Mouse (Mus musculus) forelimb bud, embryonic 11.5 days (tissue): ENCODE measurements at regions not wholly inside any gene's neighbourhood (a gene's known extent, or its start where the extent isn't known, plus 50 kb on each side); places are given as distances from the start of the nearest gene placed in this dataset.
A peak's percentile ranks its signal among the peaks of the same experiment; 100 is the strongest.

Experiments used
- DNase-seq: peaks from one replicate; pipeline ENCODE4 v3.0.0-alpha.2; 2012; ENCODE audit warnings: low read depth, low spot score

DNA sequence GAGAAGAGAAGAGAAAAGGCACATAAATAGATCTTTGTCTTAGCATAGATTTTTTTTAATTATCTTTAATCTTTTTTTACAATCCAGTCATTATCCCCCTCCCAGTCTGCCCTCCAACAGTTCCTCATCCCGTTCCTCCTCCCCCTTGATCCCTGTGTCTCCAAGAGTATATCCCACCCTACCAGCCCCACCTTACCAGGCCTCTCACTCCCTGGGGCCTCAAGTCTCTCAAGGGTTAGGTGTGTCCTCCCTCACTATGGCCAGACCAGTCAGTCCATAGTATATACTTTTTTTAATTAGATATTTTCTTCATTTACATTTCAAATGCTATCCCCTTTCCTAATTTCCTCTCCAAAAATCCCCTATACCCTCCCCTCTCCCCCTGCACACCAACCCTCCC is 475.1 kb downstream of the Rps29 start:
- DNase-seq: no peak

DNA sequence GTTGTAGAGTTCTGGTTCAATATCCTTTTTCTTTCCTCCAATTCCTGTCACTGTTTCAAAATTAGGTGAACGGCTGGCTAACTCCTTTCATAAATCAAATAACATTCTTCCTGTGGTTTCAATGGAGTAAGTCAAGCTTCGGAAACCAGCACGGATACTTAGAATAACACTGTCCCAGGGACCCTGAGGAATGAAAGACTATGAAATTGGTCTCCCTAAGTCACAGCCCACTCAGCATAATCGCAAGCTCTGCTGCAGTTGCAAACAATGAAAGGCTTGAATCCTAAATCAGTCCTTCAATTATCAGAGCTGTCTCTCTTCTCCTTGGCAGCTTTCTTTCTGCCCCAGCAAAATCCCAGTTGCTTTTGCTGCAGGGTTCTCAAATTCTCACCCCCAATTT is 475.8 kb downstream of the Rps29 start:
- DNase-seq: no peak

DNA sequence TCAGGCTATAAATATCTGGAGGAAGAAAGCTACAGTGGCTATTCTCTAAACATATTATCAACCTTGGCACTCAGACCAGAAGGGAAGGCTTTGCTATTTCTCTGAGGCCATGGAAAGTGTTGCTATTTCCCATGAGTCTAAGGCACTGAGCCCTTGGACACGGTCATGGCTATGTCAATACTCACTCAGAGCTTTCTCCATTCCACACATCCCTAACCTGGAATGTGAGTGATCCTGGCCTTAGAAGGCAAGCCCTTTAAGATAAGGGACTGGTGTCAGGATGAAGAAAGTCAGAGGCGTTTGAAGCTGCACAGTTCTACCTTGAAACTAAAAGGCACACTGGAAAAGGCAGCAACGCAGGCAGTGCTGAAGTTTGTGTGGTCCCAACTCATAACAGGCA is 478.3 kb downstream of the Rps29 start:
- DNase-seq: no peak

DNA sequence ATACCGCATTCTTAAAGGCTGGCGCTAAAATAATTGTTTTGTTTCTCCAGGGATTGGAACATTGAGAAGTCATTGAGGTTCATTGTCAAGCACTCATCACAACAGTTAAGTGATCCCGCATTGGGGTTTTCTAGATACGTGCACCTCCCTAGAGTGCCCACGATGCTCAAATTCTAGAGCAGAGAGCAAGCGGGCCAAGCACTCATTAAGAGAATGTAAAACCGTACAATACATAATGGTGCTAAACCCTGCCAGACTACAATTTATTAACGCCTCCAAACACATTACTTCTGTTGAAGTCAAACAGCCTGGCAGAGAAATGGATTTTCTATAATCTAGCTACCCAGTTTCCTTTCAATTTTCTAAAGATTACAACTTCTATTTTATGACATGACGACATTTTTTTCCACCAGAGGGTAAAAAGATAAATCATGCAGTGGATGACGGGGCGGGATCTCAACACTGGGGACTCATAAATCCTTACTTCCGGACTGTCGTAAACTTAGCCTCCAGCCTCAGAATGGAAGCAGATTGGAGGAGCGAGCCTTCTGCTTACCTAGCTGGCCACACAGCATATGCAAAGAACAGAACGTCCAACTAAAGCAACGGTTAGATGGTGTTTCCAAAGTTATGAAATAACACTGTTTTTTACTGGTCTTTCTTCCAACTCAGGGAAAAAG is 482.8 kb downstream of the Rps29 start:
- peak; percentile 36 for DNase-seq

DNA sequence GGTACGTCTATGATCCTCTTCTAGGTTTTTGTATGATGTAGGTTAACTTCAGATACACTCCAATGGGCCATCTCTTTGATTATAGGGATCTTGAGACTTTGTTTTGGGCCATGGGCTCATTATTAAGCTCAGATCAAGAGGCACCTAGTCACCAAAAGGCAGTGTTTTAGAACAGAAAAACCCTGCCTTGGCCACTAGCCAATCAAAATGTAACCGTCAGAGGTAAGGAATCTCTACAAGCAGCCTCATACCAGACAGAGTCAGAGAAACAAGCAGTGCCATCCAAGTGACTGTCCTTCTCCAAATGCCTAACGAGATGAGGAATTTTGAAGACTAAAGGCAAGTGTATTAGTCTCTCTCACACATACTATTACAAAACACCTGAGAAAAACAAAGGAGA is 487.0 kb downstream of the Rps29 start:
- no peak for DNase-seq

DNA sequence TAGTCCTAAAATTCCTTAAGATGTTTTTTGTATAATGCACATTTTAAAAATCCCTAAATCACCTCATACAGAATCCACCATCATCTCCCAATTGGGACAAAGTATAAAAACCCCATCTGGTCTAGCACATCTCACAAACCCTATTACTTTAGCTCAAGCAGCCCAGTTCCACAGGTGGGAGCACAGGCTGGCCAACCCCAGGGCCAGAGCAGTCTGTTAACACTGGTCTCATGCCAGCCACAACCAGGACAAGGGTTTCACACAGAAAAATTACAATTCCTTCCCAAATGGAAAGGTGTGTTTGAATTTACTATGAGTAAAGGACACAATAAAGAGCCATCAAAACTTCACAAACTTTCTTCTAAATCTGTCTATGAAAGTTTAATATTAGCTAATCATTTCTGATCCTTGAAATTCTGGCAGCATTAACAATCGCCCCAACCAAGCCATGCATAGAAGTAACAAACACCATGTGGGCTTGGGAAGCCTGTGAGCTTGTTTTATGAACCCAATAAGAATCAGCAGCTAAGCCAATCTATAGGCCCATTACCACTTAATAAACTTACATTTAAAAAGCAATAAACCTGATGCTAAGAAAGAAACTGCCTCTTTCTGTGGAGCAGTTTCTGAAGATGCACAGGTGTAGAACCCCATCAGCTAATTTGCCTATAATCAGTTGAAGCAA is 512.9 kb downstream of the Rps29 start:
- no peak for DNase-seq

DNA sequence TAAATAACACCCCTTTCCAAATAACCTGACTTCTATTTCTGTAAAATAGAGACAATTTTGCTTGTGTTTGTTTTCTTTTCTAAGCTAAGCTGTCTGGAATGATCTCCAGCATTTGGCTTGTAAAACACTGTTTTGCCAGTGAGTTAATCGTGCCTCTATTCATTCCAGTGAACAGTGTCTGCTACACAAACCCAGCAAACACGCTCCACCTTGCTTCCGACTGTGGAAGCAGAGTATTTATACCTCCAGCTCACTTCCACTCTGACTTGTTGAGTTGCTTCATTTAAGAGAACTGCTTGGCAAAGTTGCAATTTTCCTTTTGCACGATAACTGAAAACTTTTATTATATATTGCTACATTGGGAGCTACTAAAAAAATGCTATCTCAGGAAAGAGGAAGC is 515.3 kb downstream of the Rps29 start:
- DNase-seq: no peak

DNA sequence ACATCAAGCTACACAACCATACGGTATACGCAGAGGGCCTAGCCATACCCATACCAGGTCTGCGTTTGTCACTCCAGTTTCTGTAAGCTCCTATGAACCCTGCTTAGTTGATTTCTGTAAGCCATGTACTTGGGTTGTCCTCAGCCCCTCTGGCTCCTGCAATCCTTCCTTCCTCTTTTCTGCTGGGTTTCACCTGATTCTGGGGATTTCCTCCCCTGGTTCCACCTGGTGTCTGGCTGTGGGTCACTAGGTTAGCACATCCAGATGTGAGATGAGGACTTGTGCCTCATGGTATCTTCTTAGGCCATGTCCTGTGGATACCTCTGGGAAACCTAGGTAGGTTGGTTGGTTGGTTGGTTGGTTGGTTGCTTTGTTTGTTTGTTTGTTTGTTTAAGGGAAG is 526.5 kb downstream of the Rps29 start:
- no peak for DNase-seq

DNA sequence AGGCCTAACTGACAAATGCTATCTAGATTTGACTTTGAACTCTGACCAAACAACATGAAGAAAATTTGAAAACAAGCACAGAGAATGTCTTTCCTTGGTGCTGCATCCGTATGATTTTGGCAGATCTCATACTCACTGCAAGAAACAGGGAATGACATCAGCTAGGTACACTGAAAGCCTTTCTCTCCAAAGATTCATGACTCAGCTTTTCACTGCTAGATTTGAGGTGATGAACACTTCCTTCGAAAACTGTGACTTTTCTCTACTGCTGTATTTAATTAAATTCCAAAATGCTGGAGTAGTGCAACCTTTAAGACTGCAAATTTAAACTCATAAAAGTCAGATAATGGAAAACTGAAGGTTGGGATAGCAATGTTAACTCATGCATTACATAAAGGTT is 540.6 kb downstream of the Rps29 start:
- no peak for DNase-seq

DNA sequence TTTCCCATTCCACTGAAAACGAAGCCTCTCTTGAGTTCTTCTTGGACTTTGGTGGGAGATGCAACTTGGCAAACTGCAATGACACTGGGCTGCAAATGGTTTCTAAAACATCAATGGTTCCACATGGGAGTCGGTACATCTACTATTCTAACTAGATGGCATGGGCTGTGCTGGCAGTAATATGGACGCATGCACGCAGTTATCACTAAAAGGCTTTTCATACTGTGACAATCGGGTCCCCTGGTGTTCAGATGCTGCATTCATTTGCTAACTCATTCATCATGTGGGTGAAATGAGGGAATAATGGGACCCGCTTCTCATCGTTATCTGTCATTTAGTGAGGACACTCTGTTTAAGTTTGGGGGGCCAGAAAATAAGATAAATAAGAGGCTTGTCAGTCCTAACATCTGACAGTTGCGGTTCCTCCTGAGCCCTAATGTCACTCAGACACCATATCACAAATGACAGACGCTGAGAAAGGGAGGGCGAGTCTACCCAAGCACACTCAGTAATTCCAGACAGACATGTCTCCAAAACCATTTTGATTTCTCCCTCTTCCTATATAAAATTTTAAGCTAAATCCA is 553.5 kb downstream of the Rps29 start:
- DNase-seq: no peak

DNA sequence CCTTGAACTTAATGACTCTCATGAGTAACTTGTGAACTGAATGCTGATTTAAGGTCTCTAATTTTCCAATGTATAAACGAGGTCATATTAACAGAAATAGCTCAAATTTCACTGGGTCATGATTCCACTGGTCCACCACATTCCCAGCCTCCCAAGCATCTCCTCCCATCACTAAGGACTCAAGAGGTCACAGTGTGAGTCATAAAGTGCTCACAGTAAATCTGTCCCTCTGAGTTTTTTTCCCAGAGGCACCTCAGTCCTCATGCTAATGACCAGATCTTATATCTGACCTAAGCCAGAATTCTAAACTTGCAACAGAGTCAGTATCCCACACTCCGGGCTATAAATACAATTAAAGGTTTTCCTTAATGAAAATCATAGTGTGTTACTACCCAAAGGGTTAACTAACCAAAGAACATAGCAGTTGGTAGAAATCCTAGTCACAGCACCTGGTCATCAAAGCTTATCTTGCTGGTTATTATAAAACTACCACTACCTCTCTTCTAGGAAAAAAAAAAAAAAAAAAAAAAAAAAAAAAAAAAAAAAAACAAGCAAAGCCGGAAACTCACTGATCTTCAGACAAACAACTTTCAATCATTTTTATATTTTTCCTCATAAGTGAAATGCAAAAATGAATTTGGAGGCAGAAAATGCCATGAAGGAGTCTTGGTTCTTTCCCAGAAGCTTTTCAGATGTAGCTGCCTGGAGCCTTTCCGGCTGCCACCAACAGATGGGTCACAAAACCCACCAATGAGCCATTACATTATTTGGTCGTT is 554.3 kb downstream of the Rps29 start:
- DNase-seq: no peak

DNA sequence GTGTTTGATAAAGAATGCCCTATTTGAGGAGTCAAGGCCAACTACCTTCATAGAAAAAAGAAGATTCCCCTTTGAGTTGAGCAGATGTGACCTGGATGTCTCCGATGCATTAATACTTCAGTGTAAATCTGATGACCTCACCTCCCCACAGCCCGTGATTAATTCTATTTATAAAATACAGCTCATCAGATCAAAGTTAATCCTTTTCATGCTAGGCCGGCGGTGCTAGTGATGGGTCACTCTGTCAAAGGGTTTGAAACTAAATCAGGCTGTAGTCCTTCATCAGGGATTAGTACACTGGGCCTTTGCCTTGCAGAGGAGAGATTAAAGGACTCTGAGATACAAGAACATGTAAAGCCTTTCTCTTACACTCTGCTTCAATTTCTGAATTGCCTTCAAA is 556.3 kb downstream of the Rps29 start:
- no peak for DNase-seq

DNA sequence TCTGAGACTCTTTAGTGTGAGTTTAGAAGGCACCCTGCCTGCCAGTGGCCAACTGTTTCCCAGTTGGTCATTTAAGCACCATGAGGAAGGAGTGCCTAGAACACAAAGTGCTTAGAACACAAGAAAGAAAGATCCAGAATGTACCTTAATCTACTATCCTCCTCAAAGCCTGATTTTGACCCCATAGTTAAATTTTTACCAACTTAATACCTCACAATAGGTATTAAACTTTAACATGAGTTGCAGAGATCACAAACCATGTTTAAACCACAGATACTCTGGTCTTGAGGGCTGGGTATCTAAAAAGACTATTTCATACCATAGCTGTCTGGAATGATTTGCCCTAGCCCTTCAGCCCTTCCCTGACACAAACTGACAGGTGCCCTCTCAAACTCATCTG is 557.6 kb downstream of the Rps29 start:
- DNase-seq: no peak

DNA sequence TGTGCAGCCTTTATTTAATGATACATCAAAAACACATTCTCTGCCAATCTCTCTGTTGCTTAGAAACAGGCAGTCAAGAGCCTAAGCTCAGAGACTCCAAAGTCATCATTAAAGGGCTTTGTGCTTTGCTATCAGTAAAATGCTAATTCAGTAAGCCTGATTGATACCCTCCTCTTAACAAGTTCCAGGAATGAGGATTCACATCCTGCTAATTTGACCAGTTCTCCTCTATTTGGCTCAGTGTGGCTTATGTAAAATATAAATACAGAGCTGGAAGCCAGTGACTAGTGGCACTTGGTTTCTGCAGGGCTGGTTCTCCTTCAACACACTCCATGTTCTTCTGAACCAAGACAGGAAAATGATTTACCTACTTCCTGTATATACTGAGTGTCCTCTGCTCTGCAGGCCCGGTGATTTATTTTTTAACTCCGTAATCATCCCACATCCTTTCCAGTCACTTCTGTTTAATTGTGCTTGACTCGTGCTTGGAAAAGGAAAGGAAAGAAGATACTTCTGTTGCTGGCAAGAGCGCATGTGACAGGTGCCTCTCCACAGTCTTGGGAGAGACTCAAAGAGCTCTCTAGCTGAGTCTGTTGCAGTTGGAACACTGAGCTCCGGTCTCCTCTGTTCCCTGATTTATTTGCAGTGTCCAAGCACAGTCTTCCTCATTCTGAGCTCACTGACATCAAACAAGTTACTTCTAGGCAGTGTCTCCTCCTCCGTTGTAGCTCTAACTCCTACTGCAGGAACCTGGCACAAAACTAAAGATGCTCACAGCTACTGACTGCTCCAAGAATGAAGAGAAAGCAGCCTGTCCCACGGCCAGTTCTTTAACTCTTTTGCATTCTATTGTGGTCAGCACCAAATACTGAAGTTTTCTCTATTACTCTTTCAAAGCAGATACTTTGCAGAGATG is 559.0 kb downstream of the Rps29 start:
- no peak for DNase-seq

DNA sequence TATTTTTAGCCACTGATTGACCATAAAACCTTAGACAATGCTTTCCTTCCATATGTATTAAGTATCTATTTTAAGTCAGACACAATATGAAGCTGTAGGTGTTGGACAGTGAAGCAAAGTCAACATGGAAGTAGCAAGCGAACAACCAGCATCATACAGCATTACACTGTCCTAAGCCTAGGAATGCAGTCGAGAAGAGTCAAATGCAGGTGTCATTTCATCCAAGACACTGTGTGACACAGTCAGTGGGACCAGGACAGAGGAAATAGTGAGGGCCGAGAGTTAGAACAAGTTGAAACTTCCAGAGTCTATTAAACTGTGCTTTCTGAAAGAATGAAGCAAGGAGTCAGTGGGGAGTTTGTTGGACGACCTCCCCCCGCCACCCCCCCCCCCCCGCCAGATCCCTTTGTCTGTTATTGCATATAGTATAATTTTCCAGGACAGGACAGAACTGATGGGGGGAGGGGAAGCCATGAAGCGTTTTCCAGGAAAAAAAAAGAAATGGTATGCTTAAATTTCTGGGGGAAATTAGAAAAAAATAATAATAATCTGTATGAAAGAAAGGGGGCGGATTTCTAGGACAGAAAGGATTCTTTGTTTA is 559.9 kb downstream of the Rps29 start:
- no peak for DNase-seq

DNA sequence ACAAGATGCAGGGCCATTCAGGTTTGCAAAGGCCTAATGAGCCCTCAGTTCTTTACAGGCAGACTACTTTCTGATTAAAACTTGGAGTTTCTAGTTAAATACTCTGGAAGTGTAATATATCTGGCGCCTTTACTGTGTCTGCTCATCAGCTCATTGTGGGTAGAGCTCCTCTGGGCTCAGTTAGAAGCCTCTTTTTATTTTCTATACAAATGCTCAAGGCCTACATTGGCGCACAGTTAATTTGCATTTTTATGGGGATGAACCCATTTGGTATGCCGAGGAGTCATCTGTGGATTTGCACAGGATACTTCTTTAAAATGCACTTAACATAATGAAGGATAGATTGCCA is 573.5 kb downstream of the Rps29 start:
- no peak for DNase-seq

DNA sequence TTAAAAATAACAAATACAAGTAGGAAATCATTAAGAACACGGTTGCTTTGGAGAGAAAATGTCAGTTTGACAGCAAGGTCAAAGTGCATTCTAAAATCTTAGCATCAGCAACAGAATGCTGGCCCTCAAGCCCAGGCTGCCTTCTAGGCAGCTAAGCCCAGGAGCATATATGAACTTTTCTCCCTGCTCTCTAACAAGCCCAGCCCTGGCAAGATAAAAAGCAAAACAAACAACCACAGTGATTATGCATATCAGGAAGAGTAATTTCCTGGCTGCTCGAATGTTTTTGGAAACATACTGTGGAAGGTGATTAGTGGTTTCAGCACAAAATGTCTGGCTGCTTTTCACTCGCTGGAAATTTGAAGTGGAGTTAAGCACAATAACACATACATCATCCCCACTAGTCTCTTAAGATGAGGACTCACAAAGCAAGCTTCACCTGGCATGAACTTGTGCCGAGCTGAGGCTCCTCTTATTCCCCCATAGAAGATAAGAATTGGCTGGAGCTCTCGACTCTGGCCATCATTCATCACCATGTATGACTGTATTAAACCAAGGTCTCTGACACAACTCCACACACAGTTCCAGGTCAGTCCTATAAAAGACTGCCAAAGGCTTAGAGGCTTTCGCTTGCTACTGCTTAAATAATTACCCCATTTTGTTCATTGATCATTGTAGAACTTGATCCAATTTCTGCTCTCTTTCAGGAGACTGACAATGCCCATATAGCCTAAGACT is 574.0 kb downstream of the Rps29 start:
- DNase-seq: no peak

DNA sequence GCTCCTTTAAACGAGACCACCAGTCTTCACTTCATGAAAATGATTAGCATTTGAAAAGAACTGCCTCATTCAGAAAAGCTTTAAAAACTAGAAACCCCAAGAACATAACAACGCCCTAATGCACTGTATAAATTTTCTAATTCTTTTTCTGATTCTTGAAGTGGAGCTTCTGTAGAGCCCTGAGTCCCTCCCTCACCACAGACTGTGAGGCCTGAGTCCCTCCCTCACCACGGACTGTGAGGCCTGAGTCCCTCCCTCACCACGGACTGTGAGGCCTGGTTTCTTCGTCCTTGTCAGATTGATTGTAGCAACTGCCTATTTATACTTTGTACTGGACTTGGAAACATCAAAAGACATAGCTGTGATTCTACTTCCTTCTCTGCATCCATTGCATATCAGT is 579.1 kb downstream of the Rps29 start:
- no peak for DNase-seq

DNA sequence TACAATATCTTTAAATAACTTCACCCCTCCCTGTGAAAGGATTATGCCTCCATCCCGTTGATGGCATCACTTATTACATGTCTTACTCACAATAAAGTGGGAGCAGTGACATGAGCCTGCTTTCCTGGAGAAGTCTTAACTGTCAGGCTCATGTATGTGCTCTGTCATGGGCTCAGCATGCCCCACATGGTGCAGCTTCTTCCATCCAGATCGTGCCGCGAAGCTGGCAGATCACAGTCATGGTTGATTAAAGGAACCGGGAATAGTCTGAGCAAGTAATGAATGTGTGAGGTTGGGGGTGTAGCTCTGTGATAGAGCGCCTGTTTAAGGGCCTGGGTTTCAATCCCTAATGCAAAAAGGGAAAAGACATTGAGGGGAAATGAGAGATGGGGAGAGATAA is 581.5 kb downstream of the Rps29 start:
- DNase-seq: no peak

DNA sequence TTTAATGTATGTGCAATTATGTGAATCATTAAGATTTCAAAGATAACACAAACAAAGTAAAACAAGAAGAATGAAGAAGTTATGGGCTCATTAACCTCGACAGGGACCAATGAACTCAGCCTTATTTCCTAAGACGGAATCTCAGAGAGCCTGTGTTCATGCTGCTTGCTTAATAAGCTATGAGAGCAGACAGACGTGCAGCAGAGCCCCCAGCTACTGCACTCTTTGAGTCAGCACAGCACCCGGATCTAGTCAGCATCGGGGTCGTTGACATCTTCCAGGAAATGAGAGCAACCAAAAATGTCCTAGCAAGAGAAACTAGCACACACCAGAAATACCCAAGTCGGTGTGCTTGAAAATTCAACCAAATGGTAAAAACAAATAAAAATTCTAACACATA is 582.1 kb downstream of the Rps29 start:
- no peak for DNase-seq
